Mouse (Mus musculus): ENCODE measurements around the gene Tsen2. TPM values are rescaled to one million over a fixed set of nuclear protein-coding genes. Genes with fewer than 3 reads are reported as not detected.

The Tsen2 gene
- polyA plus RNA-seq, 1 experiment from 2014 or later, result 8.5 TPM

- WGBS (ENCODE audit: insufficient replicate concordance), result 64% methylated on average over 2 of the region's 2 CpGs
- no peak overlapping the region for H3K4me3 ChIP-seq (ENCODE audit: low read depth, low read length)
Observed at GRCm38 (mm10) chr6:115558176-115558575, 13.7 kb downstream of the Tsen2 start.

GRCm38 (mm10) chr6:115559651-115560632 lies 15.5 kb downstream of the Tsen2 start:
- Histone ChIP-seq H3K27me3 (ENCODE audit: control insufficient read depth, insufficient read depth, low read depth, low read length) (no peaks in the 10 kb centered on the region), H3K9me3 (replicated peaks; ENCODE audit: control insufficient read depth, low read length) (no peaks in the 10 kb centered on the region), H3K4me1 (ENCODE audit: control insufficient read depth, low read depth, low read length) (no peaks in the 10 kb centered on the region), H3K36me3 (ENCODE audit: control insufficient read depth, insufficient read depth) (peaks cover 4% of the 10 kb centered on the region), H3K4me3 (ENCODE audit: low read depth, low read length) (no peak overlapping the region), H3K4me2 (ENCODE audit: low read depth, low read length) (no peak overlapping the region), H3K27ac (ENCODE audit: low read length) (no peak overlapping the region), H3K9ac (ENCODE audit: low read depth, low read length) (no peak overlapping the region)
- 61% methylated on average over 21 of the region's 21 CpGs for WGBS (ENCODE audit: insufficient replicate concordance)
- ATAC-seq (ENCODE audit: low read depth), result no peak

More at GRCm38 (mm10) chr6:115558176-115558575, 13.7 kb downstream of the Tsen2 start:
- no peaks in the 10 kb centered on the region for H3K27me3 ChIP-seq (ENCODE audit: control insufficient read depth, insufficient read depth, low read depth, low read length)
- no peak overlapping the region for H3K9ac ChIP-seq (ENCODE audit: low read depth, low read length)
- H3K27ac ChIP-seq (ENCODE audit: low read length), result no peak overlapping the region
- peaks cover 4% of the 10 kb centered on the region for H3K36me3 ChIP-seq (ENCODE audit: control insufficient read depth, insufficient read depth)
- no peak for ATAC-seq (ENCODE audit: low read depth)
- no peaks in the 10 kb centered on the region for H3K9me3 ChIP-seq (replicated peaks; ENCODE audit: control insufficient read depth, low read length)
- H3K4me2 ChIP-seq (ENCODE audit: low read depth, low read length), result no peak overlapping the region
- H3K4me1 ChIP-seq (ENCODE audit: control insufficient read depth, low read depth, low read length), result no peaks in the 10 kb centered on the region

GRCm38 (mm10) chr6:115565479-115566045 lies 21.1 kb downstream of the Tsen2 start:
- no peak overlapping the region for H3K4me2 ChIP-seq (ENCODE audit: low read depth, low read length)
- no peaks in the 10 kb centered on the region for H3K4me1 ChIP-seq (ENCODE audit: control insufficient read depth, low read depth, low read length)
- no peak for ATAC-seq (ENCODE audit: low read depth)
- peaks cover 3% of the 10 kb centered on the region; the same call in 1 of the 2 replicates for H3K9me3 ChIP-seq (replicated peaks; ENCODE audit: control insufficient read depth, low read length)
- no peak overlapping the region for H3K4me3 ChIP-seq (ENCODE audit: low read depth, low read length)
- H3K27ac ChIP-seq (ENCODE audit: low read length), result no peak overlapping the region
- 72% methylated on average over 6 of the region's 6 CpGs for WGBS (ENCODE audit: insufficient replicate concordance)
- peaks cover 20% of the 10 kb centered on the region for H3K36me3 ChIP-seq (ENCODE audit: control insufficient read depth, insufficient read depth)
- no peaks in the 10 kb centered on the region for H3K27me3 ChIP-seq (ENCODE audit: control insufficient read depth, insufficient read depth, low read depth, low read length)
- no peak overlapping the region for H3K9ac ChIP-seq (ENCODE audit: low read depth, low read length)

- no peak overlapping the region for H3K9ac ChIP-seq (ENCODE audit: low read depth, low read length)
- H3K4me2 ChIP-seq (ENCODE audit: low read depth, low read length), result no peak overlapping the region
- peaks cover 14% of the 10 kb centered on the region for H3K36me3 ChIP-seq (ENCODE audit: control insufficient read depth, insufficient read depth)
- 78% methylated on average over 7 of the region's 7 CpGs for WGBS (ENCODE audit: insufficient replicate concordance)
- no peaks in the 10 kb centered on the region for H3K27me3 ChIP-seq (ENCODE audit: control insufficient read depth, insufficient read depth, low read depth, low read length)
- no peaks in the 10 kb centered on the region for H3K9me3 ChIP-seq (replicated peaks; ENCODE audit: control insufficient read depth, low read length)
- H3K27ac ChIP-seq (ENCODE audit: low read length), result no peak overlapping the region
- H3K4me1 ChIP-seq (ENCODE audit: control insufficient read depth, low read depth, low read length), result no peaks in the 10 kb centered on the region
- ATAC-seq (ENCODE audit: low read depth), result no peak
- no peak overlapping the region for H3K4me3 ChIP-seq (ENCODE audit: low read depth, low read length)
Observed at GRCm38 (mm10) chr6:115574171-115574570, 29.7 kb downstream of the Tsen2 start.

GRCm38 (mm10) chr6:115577407-115577806 lies 32.9 kb downstream of the Tsen2 start:
- H3K27me3 ChIP-seq (ENCODE audit: control insufficient read depth, insufficient read depth, low read depth, low read length), result no peaks in the 10 kb centered on the region
- peaks cover 5% of the 10 kb centered on the region; the same call in 1 of the 2 replicates for H3K36me3 ChIP-seq (ENCODE audit: control insufficient read depth, insufficient read depth)
- no peak overlapping the region for H3K27ac ChIP-seq (ENCODE audit: low read length)
- H3K4me1 ChIP-seq (ENCODE audit: control insufficient read depth, low read depth, low read length), result no peaks in the 10 kb centered on the region
- H3K4me2 ChIP-seq (ENCODE audit: low read depth, low read length), result no peak overlapping the region
- H3K4me3 ChIP-seq (ENCODE audit: low read depth, low read length), result no peak overlapping the region
- no peak overlapping the region for H3K9ac ChIP-seq (ENCODE audit: low read depth, low read length)
- no peaks in the 10 kb centered on the region for H3K9me3 ChIP-seq (replicated peaks; ENCODE audit: control insufficient read depth, low read length)
- ATAC-seq (ENCODE audit: low read depth), result no peak
- WGBS (ENCODE audit: insufficient replicate concordance), result 56% methylated on average over 5 of the region's 5 CpGs

GRCm38 (mm10) chr6:115577941-115578340 lies 33.5 kb downstream of the Tsen2 start:
- H3K4me2 ChIP-seq (ENCODE audit: low read depth, low read length), result no peak overlapping the region
- 80% methylated on average over 9 of the region's 9 CpGs for WGBS (ENCODE audit: insufficient replicate concordance)
- H3K9ac ChIP-seq (ENCODE audit: low read depth, low read length), result no peak overlapping the region
- H3K27me3 ChIP-seq (ENCODE audit: control insufficient read depth, insufficient read depth, low read depth, low read length), result no peaks in the 10 kb centered on the region
- peaks cover 5% of the 10 kb centered on the region; the same call in 1 of the 2 replicates for H3K36me3 ChIP-seq (ENCODE audit: control insufficient read depth, insufficient read depth)
- no peaks in the 10 kb centered on the region for H3K9me3 ChIP-seq (replicated peaks; ENCODE audit: control insufficient read depth, low read length)
- H3K4me3 ChIP-seq (ENCODE audit: low read depth, low read length), result no peak overlapping the region
- H3K27ac ChIP-seq (ENCODE audit: low read length), result no peak overlapping the region
- no peak for ATAC-seq (ENCODE audit: low read depth)
- H3K4me1 ChIP-seq (ENCODE audit: control insufficient read depth, low read depth, low read length), result no peaks in the 10 kb centered on the region

GRCm38 (mm10) chr6:115580810-115581209 lies 36.3 kb downstream of the Tsen2 start:
- no peaks in the 10 kb centered on the region for H3K4me1 ChIP-seq (ENCODE audit: control insufficient read depth, low read depth, low read length)
- no peaks in the 10 kb centered on the region for H3K9me3 ChIP-seq (replicated peaks; ENCODE audit: control insufficient read depth, low read length)
- no peak overlapping the region for H3K27ac ChIP-seq (ENCODE audit: low read length)
- H3K9ac ChIP-seq (ENCODE audit: low read depth, low read length), result no peak overlapping the region
- no peak overlapping the region for H3K4me3 ChIP-seq (ENCODE audit: low read depth, low read length)
- H3K4me2 ChIP-seq (ENCODE audit: low read depth, low read length), result no peak overlapping the region
- no peaks in the 10 kb centered on the region for H3K27me3 ChIP-seq (ENCODE audit: control insufficient read depth, insufficient read depth, low read depth, low read length)
- H3K36me3 ChIP-seq (ENCODE audit: control insufficient read depth, insufficient read depth), result peaks cover 5% of the 10 kb centered on the region; the same call in 1 of the 2 replicates
- ATAC-seq (ENCODE audit: low read depth), result no peak
- 62% methylated on average over 3 of the region's 3 CpGs for WGBS (ENCODE audit: insufficient replicate concordance)

GRCm38 (mm10) chr6:115582328-115583115 lies 38.1 kb downstream of the Tsen2 start:
- Histone ChIP-seq H3K4me1 (ENCODE audit: control insufficient read depth, low read depth, low read length) (no peaks in the 10 kb centered on the region), H3K4me3 (ENCODE audit: low read depth, low read length) (no peak overlapping the region), H3K36me3 (ENCODE audit: control insufficient read depth, insufficient read depth) (no peaks in the 10 kb centered on the region), H3K27me3 (ENCODE audit: control insufficient read depth, insufficient read depth, low read depth, low read length) (no peaks in the 10 kb centered on the region), H3K9ac (ENCODE audit: low read depth, low read length) (no peak overlapping the region), H3K4me2 (ENCODE audit: low read depth, low read length) (no peak overlapping the region), H3K27ac (ENCODE audit: low read length) (no peak overlapping the region), H3K9me3 (replicated peaks; ENCODE audit: control insufficient read depth, low read length) (no peaks in the 10 kb centered on the region)
- ATAC-seq (ENCODE audit: low read depth), result no peak
- WGBS (ENCODE audit: insufficient replicate concordance), result 59% methylated on average over 10 of the region's 10 CpGs

All from liver, embryonic 16.5 days (tissue).